Mouse (Mus musculus): ENCODE data around the gene Cacna2d3.

Gene Cacna2d3

GRCm38 (mm10) chr14:28948019-28948850 lies 773.4 kb downstream of the Cacna2d3 start:
- no peak for DNase-seq (ENCODE audit: low spot score in 2 of 2)

GRCm38 (mm10) chr14:28932746-28933293 lies 788.8 kb downstream of the Cacna2d3 start:
- no peak for DNase-seq (ENCODE audit: low spot score in 2 of 2)

- DNase-seq (ENCODE audit: low spot score in 2 of 2), result no peak
Measured at GRCm38 (mm10) chr14:28923180-28923961, 798.3 kb downstream of the Cacna2d3 start.

GRCm38 (mm10) chr14:28918871-28919270 lies 802.8 kb downstream of the Cacna2d3 start:
- DNase-seq (ENCODE audit: low spot score in 2 of 2), result no peak

- no peak for DNase-seq (ENCODE audit: low spot score in 2 of 2)
Measured at GRCm38 (mm10) chr14:28915004-28915403, 806.7 kb downstream of the Cacna2d3 start.

- DNase-seq (ENCODE audit: low spot score in 2 of 2), result no peak
Measured at GRCm38 (mm10) chr14:28907659-28908058, 814.0 kb downstream of the Cacna2d3 start.

- DNase-seq (ENCODE audit: low spot score in 2 of 2), result no peak
Measured at GRCm38 (mm10) chr14:28892530-28892929, 829.1 kb downstream of the Cacna2d3 start.

GRCm38 (mm10) chr14:28887373-28887772 lies 834.3 kb downstream of the Cacna2d3 start:
- no peak for DNase-seq (ENCODE audit: low spot score in 2 of 2)

- no peak for DNase-seq (ENCODE audit: low spot score in 2 of 2)
Measured at GRCm38 (mm10) chr14:28886661-28887060, 835.0 kb downstream of the Cacna2d3 start.

- DNase-seq (ENCODE audit: low spot score in 2 of 2), result no peak
Measured at GRCm38 (mm10) chr14:28870983-28871382, 850.7 kb downstream of the Cacna2d3 start.

GRCm38 (mm10) chr14:28870382-28870781 lies 851.3 kb downstream of the Cacna2d3 start:
- DNase-seq (ENCODE audit: low spot score in 2 of 2), result no peak

GRCm38 (mm10) chr14:28864925-28865324 lies 856.7 kb downstream of the Cacna2d3 start:
- no peak for DNase-seq (ENCODE audit: low spot score in 2 of 2)

- DNase-seq (ENCODE audit: low spot score in 2 of 2), result no peak
Measured at GRCm38 (mm10) chr14:28861142-28861541, 860.5 kb downstream of the Cacna2d3 start.

Data from frontal cortex, postnatal 10 days (tissue).